Mouse (Mus musculus) bone marrow macrophage, adult 2 months (primary cell): ENCODE results near the gene Cbfa2t3.

ENCODE experiments used
- CTCF ChIP-seq: IDR thresholded peaks from 2 replicates; pipeline ENCODE4 v1.5.1; 2012; ENCODE audit warnings: low read depth, mild to moderate bottlenecking, low read length, moderate library complexity
- POLR2A ChIP-seq: IDR thresholded peaks from 2 replicates; pipeline ENCODE4 v1.6.1; 2012; ENCODE audit warnings: mild to moderate bottlenecking, low read depth, low read length, borderline replicate concordance

GRCm38 (mm10) chr8:122658149-122658806 lies 40.6 kb downstream of the Cbfa2t3 start:
- no peak for TF ChIP-seq CTCF
- TF ChIP-seq POLR2A = no peak
